Mouse (Mus musculus) liver, embryonic 13.5 days (tissue): Measurements from ENCODE around the gene Kcnj5. TPM values are rescaled to one million over a fixed set of nuclear protein-coding genes. Genes with fewer than 3 reads are reported as not detected.

Experiments used
- ATAC-seq: fragments of 200-750 bp; cut with Nextera tagmentation; 2 replicates; pipeline ENCODE4 v1.8.0; 2017; ENCODE audit warnings: low read depth, mild to moderate bottlenecking, moderate number of reproducible peaks, moderate library complexity
- DNase-seq: peaks from one replicate; pipeline ENCODE4 v3.0.0; 2022
- H3K27ac ChIP-seq: fragments of 300-500 bp; sonication (generic); 2 replicates; pipeline ENCODE4 v1.5.1; 2015; ENCODE audit warnings: moderate library complexity, mild to moderate bottlenecking, inconsistent platforms
- H3K27me3 ChIP-seq: fragments of 300-500 bp; sonication (generic); 2 replicates; pipeline ENCODE4 v1.6.1; 2015; ENCODE audit warnings: mild to moderate bottlenecking, inconsistent platforms
- H3K36me3 ChIP-seq: fragments of 300-500 bp; sonication (generic); 2 replicates; pipeline ENCODE4 v1.6.1; 2015; ENCODE audit warnings: mild to moderate bottlenecking, inconsistent platforms
- H3K4me1 ChIP-seq: fragments of 300-500 bp; sonication (generic); replicated peaks from 2 replicates; pipeline ENCODE4 v1.6.1; 2015; ENCODE audit warnings: inconsistent platforms
- H3K4me2 ChIP-seq: fragments of 300-500 bp; sonication (generic); 2 replicates; pipeline ENCODE4 v1.6.1; 2015; ENCODE audit warnings: inconsistent platforms, mild to moderate bottlenecking, moderate library complexity
- H3K4me3 ChIP-seq: fragments of 300-500 bp; sonication (generic); replicated peaks from 2 replicates; pipeline ENCODE4 v1.5.1; 2015; ENCODE audit warnings: mild to moderate bottlenecking, inconsistent platforms
- H3K9ac ChIP-seq: fragments of 300-500 bp; sonication (generic); 2 replicates; pipeline ENCODE4 v1.6.1; 2015; ENCODE audit warnings: mild to moderate bottlenecking, inconsistent platforms
- H3K9me3 ChIP-seq: fragments of 300-500 bp; sonication (generic); replicated peaks from 2 replicates; pipeline ENCODE4 v1.6.1; 2016; ENCODE audit warnings: inconsistent platforms
- WGBS: fragments of 180-500 bp; shearing (Covaris S2); methylation state at CpG from one replicate; pipeline ENCODE4 v1.1.7; 2015; ENCODE audit not compliant: insufficient replicate concordance; 5-methylcytosine and 5-hydroxymethylcytosine counted together
- polyA plus RNA-seq: library from polyadenylated mRNA; unstranded; fragments of >200 nt; fragmentation: Nextera tagmentation; extraction: Ambion mirVana; gene quantifications from 2 replicates; pipeline ENCODE4 v1.2.1, GENCODE M21; 2015

Gene Kcnj5
- polyA plus RNA-seq, 1 experiment from 2014 or later: 1.9 TPM

DNA sequence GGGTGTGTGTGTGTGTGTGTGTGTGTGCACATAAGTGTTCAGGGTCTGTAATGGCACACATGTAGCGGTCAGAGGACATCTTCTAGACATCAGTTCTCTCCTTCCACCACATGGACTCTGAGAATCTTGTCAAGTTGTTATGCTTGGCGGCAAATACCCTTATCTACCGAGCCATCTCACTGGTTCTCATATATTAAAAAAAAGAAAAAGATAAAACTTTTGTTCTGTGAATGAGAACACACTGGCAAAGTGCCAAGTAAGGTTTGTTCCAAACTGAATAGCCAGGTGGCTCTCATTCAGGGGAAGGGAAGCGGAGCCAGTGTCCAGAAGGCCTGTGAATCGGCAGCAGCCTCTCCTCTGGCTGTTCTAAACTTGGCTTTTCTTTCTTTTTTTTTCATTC lies 66.1 kb downstream of the Kcnj5 start:
- Histone ChIP-seq H3K9me3 (no peaks in the 10 kb centered on the region), H3K36me3 (no peaks in the 10 kb centered on the region), H3K27me3 (no peaks in the 10 kb centered on the region), H3K4me3 (no peak overlapping the region), H3K4me2 (no peak overlapping the region), H3K9ac (no peak overlapping the region), H3K4me1 (peaks cover 24% of the 10 kb centered on the region), H3K27ac (no peak overlapping the region)
- DNase-seq: no peak
- WGBS: 70% methylated on average over 5 of the region's 5 CpGs
- ATAC-seq: no peak

DNA sequence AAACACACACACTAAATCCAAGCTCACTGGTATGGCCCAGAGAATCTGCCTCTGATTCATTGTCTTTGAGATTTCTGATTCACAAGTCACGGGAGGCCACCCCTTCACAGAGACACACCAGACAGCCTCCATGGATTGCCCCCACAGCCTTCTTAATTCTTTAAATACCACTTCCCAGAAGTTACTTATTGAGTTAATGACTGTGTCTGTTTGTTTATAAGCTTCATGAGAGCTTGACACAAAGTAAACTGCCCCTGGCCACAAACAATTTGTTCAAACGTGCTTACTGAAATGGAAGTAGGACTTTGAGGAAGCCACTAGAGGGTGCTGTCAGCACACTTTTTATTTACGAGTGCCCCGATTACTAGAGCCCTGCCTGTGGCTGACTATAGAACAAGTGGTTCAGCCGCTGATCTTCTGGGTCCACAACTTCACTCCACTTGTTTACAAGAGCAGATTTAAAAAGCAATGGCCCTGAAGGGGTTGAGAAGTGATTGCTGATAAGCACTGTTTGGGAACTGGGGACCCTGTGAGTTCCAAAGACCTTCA lies 72.2 kb downstream of the Kcnj5 start:
- DNase-seq (peak; percentile 20), ATAC-seq (no peak)
- Histone ChIP-seq H3K9ac (no peak overlapping the region), H3K9me3 (no peaks in the 10 kb centered on the region), H3K36me3 (no peaks in the 10 kb centered on the region), H3K27ac (no peak overlapping the region), H3K4me1 (no peaks in the 10 kb centered on the region), H3K4me2 (no peak overlapping the region), H3K4me3 (no peak overlapping the region), H3K27me3 (no peaks in the 10 kb centered on the region)
- WGBS: 17% methylated on average over 5 of the region's 5 CpGs

Other genes with a start within 250 kb of the Kcnj5 start
- gene Arhgap32, start 228.2 kb downstream of the Kcnj5 start, polyA plus RNA-seq: 0.28 and 0.35 TPM in 2 replicates
- gene Kcnj1, start 28.1 kb upstream of the Kcnj5 start, polyA plus RNA-seq: not detected in 2 replicates
- 9.1 and 13.2 TPM in 2 replicates for gene Fli1, start 198.5 kb upstream of the Kcnj5 start, polyA plus RNA-seq